Mouse (Mus musculus) forebrain, postnatal 0 days (tissue): Measurements from ENCODE around the gene Nr1h2. TPM values are rescaled to one million over a fixed set of nuclear protein-coding genes. Genes with fewer than 3 reads are reported as not detected.

Source experiments
- ATAC-seq: fragments of 200-750 bp; cut with Nextera tagmentation; 2 replicates; pipeline ENCODE4 v1.8.0; 2017; ENCODE audit warnings: mild to moderate bottlenecking, moderate library complexity
- DNase-seq: peaks from one replicate; pipeline ENCODE4 v3.0.0-alpha.2; 2015
- H3K27ac ChIP-seq: fragments of 300-500 bp; sonication (generic); 2 replicates; pipeline ENCODE4 v1.5.1; 2014; ENCODE audit warnings: low read depth, mild to moderate bottlenecking, antibody characterized with exemption, low read length, moderate library complexity, mixed read lengths
- H3K27me3 ChIP-seq: fragments of 300-500 bp; sonication (generic); 2 replicates; pipeline ENCODE4 v1.6.1; 2014; ENCODE audit warnings: mild to moderate bottlenecking, low read length, mixed read lengths; ENCODE audit not compliant: insufficient read depth
- H3K36me3 ChIP-seq: fragments of 300-500 bp; sonication (generic); 2 replicates; pipeline ENCODE4 v1.6.1; 2014; ENCODE audit warnings: mild to moderate bottlenecking, moderate library complexity; ENCODE audit not compliant: insufficient read depth
- H3K4me1 ChIP-seq: fragments of 300-500 bp; sonication (generic); 2 replicates; pipeline ENCODE4 v1.6.1; 2014; ENCODE audit warnings: antibody characterized with exemption; ENCODE audit not compliant: insufficient read depth
- H3K4me2 ChIP-seq: fragments of 300-500 bp; sonication (generic); 2 replicates; pipeline ENCODE4 v1.6.1; 2014; ENCODE audit warnings: low read depth, mild to moderate bottlenecking, moderate library complexity
- H3K4me3 ChIP-seq: fragments of 300-500 bp; sonication (generic); 2 replicates; pipeline ENCODE4 v1.5.1; 2014; ENCODE audit warnings: low read depth, low read length, mixed read lengths
- H3K9ac ChIP-seq: fragments of 300-500 bp; sonication (generic); 2 replicates; pipeline ENCODE4 v1.6.1; 2014; ENCODE audit warnings: mild to moderate bottlenecking
- H3K9me3 ChIP-seq: fragments of 300-500 bp; sonication (generic); 2 replicates; pipeline ENCODE4 v1.6.1; 2016; ENCODE audit warnings: low read length
- CTCF ChIP-seq: sonication (generic); IDR thresholded peaks from 2 replicates; pipeline ENCODE4 v1.5.1; 2016; ENCODE audit warnings: antibody characterized with exemption, control low read depth, low read depth
- WGBS: fragments of 180-500 bp; shearing (Covaris S2); extraction: QIAGEN DNeasy Blood & Tissue Kit; methylation state at CpG from one replicate; pipeline ENCODE4 v1.1.7; 2014; 5-methylcytosine and 5-hydroxymethylcytosine counted together
- polyA plus RNA-seq: library from polyadenylated mRNA; unstranded; fragments of >200 nt; fragmentation: Nextera tagmentation; extraction: Ambion mirVana; gene quantifications from 2 replicates; pipeline ENCODE4 v1.2.1, GENCODE M21; 2015
- total RNA-seq: library from RNA; depleted of rRNA; stranded (reverse); fragments of >200 nt; gene quantifications from 2 replicates; pipeline ENCODE4 v1.2.3, GENCODE M21; 2014

Nr1h2 gene
- total and polyA plus RNA-seq, 2 experiments from 2014 or later = 44.1 to 51.1 TPM

DNA sequence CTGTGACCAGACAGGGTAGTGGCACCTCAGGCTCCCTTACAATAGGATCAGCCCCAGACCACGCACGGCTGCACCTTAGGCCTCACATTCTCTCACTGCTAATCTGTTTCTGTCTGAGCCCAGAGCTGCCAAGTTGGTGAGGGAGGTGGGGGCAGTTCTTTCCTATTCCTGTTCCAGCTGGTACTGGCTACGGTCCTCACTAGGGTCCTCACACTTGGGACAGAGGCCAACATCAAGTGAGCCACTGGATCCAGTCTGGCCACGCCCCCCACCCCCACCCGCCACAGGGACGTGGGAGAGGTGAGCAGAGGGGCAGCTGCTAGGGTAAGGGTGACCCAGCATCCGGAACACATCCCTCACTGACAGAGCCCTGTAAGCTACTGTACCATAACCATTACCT, 16.7 kb downstream of the Nr1h2 start:
- no peak overlapping the region for H3K9ac ChIP-seq
- H3K4me3 ChIP-seq = no peak overlapping the region
- ATAC-seq (no peak), DNase-seq (no peak)
- H3K9me3 ChIP-seq = no peaks in the 10 kb centered on the region
- no peak overlapping the region for H3K4me2 ChIP-seq
- H3K27me3 ChIP-seq = no peaks in the 10 kb centered on the region
- peaks cover 17% of the 10 kb centered on the region for H3K36me3 ChIP-seq
- TF ChIP-seq CTCF = no peak
- no peaks in the 10 kb centered on the region for H3K4me1 ChIP-seq
- WGBS = 70% methylated on average over 7 of the region's 7 CpGs
- H3K27ac ChIP-seq = peak overlapping the region; percentile 35; the same call in 1 of the 2 replicates

DNA sequence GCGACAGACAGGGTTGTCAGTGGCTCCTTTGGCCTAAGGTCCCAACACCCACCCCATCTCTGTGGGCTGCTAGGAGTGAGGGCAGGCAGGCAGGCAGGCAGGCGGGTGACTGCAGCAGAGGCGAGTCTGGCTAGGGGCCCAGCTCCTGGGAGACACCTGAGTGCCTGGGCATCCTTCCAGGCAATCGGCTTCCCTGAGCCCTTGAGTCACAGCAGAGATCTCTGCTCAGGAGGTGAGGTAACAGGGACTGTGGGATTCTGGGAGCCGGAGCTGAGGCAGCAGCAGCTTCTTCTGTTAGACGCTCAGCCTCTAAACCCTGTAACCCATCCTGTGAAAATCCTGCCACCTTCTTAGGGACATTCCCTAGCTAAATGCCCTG, 17.2 kb downstream of the Nr1h2 start:
- Histone ChIP-seq H3K4me3 (no peak overlapping the region), H3K27ac (peak overlapping the region; percentile 35; the same call in 1 of the 2 replicates), H3K4me2 (no peak overlapping the region), H3K9ac (no peak overlapping the region), H3K9me3 (no peaks in the 10 kb centered on the region), H3K27me3 (no peaks in the 10 kb centered on the region), H3K36me3 (peaks cover 15% of the 10 kb centered on the region), H3K4me1 (no peaks in the 10 kb centered on the region)
- DNase-seq (no peak), ATAC-seq (no peak)
- WGBS = 63% methylated on average over 6 of the region's 6 CpGs
- TF ChIP-seq CTCF = no peak

DNA sequence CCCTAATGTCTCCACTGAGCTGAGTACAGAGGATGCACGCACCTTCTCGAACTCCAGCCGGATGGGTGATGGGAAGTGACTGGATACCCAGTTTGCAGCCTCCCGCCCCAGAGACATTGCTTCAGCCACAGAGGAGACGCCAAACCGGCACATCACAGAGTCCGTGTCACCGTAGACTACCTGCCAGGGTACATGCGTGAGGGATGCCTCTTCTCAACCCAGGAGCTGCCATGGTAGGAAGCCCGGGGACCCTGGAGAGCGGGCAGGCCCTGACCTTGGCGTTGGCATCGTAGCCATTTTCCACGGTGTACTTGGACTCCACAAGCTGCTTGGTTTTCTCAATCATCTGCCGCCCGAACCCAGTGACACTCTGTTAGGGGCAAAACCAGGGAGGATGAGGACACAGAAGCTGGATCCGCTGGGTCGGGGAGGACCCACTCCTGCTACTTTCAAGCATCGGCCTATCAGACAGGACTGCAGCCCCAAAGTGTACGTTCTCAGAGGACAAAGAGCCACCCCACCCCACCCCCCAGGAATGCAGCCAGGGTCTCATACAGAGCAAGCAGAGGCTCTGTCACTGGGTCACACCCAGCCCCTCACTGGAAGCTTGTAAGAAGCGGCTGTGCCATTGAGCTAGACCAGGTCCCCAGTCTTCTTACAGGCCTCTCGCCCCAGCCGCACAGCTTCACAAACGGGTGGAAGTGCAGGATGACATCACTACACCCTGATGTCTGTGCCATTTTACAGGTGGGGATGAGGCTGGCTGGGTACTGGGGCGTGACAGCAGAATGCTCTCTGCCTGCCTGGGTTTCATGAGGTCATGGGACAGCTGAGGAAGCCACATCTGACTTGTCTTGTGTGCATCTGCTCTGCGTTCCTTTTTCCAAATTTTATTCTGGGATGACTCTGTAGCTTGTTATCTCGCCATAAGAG, 17.8 kb downstream of the Nr1h2 start:
- Histone ChIP-seq H3K9me3 (no peaks in the 10 kb centered on the region), H3K36me3 (peaks cover 12% of the 10 kb centered on the region), H3K4me2 (no peak overlapping the region), H3K9ac (no peak overlapping the region), H3K4me1 (no peaks in the 10 kb centered on the region), H3K27ac (no peak overlapping the region), H3K27me3 (no peaks in the 10 kb centered on the region), H3K4me3 (no peak overlapping the region)
- ATAC-seq (no peak), DNase-seq (no peak)
- TF ChIP-seq CTCF = no peak
- WGBS = 93% methylated on average over 27 of the region's 27 CpGs

DNA sequence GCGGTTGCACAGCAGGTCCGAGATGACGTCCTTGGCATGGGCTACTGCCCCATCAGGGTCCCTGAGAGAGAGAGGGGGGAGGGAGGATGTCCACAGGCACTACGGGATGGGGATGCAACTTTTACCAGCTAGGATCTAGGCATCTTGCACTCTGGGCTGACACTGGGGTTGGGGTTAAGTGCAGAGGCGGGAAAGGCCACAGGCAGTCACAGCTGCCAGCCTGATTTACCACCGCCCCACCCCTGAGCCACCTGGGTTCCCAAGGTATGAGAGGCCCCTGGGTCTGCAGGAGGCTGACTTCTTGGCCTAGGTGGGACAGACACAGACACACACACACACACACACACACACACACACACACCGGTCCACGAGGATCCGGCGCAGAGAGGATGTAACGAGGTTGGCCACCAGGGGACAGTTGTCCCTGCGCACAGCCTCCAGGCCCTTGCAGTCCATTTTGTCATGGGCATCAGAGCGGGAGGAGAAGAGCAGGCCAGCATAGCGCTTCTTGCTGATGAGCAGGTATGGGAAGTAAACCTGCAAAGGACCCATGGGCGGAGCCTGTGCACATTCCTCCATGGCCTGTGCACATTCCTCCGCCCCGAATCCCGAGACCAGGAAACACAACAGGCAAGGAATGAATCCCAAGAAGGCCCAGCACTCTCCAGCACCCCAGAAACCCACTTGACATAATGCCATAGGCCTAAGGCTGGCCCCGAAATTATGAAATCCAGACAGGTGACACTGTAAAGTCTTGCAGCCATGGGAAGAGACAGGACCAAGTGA, 18.9 kb downstream of the Nr1h2 start:
- Histone ChIP-seq H3K9ac (no peak overlapping the region), H3K27ac (no peak overlapping the region), H3K4me3 (no peak overlapping the region), H3K9me3 (no peaks in the 10 kb centered on the region), H3K4me2 (no peak overlapping the region), H3K36me3 (0 out of 2 replicates have a peak, but pooled peaks cover 3% of the 10 kb centered on the region), H3K4me1 (no peaks in the 10 kb centered on the region), H3K27me3 (no peaks in the 10 kb centered on the region)
- WGBS = 85% methylated on average over 19 of the region's 19 CpGs
- TF ChIP-seq CTCF = peak; percentile 23; the same call in 1 of the 2 replicates
- DNase-seq (no peak), ATAC-seq (no peak)

DNA sequence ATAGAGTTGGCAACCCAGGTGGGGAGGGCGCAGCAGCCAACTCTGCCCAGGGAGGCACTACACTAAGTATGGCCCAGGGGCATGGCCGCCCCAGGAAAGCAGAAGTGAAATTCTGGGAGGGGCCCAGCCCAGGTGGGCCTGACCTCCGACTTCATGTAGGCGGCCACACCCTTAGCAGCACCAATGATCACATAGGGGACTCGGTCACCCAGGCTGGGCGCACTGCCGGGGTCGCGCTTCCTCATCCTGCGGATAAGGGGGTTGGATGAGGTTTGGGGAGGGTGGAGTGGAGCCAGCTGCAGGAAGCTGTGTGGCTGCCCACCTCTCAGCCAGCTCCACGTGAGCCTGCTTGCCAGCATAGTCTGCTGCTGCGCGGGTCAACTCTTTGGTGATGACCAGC, 19.5 kb downstream of the Nr1h2 start:
- Histone ChIP-seq H3K4me2 (no peak overlapping the region), H3K9ac (no peak overlapping the region), H3K9me3 (no peaks in the 10 kb centered on the region), H3K27ac (no peak overlapping the region), H3K4me3 (no peak overlapping the region), H3K27me3 (no peaks in the 10 kb centered on the region), H3K36me3 (0 out of 2 replicates have a peak, but pooled peaks cover 3% of the 10 kb centered on the region), H3K4me1 (no peaks in the 10 kb centered on the region)
- no peak for ATAC-seq
- no peak for DNase-seq
- 96% methylated on average over 13 of the region's 13 CpGs for WGBS
- no peak for TF ChIP-seq CTCF

DNA sequence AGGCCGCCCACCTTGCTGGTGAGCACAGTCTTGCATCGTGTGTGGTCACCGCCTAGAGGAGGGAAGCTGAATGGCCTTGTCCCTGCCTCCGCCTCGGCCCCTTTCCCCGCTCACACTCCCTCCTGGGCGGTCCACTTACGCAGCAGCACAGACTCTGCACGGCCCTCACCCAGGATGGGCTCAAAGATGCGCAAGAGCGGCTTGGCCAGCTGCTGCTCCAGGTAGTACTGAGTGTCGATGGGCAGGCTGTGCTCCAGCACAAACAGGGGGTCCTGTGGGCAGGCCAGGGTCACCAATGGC, 20.1 kb downstream of the Nr1h2 start:
- WGBS = 72% methylated on average over 12 of the region's 12 CpGs
- no peak overlapping the region for H3K27ac ChIP-seq
- ATAC-seq (no peak), DNase-seq (no peak)
- H3K9ac ChIP-seq = no peak overlapping the region
- H3K27me3 ChIP-seq = no peaks in the 10 kb centered on the region
- no peak overlapping the region for H3K4me2 ChIP-seq
- H3K4me1 ChIP-seq = no peaks in the 10 kb centered on the region
- H3K9me3 ChIP-seq = no peaks in the 10 kb centered on the region
- no peak overlapping the region for H3K4me3 ChIP-seq
- TF ChIP-seq CTCF = no peak
- H3K36me3 ChIP-seq = 0 out of 2 replicates have a peak, but pooled peaks cover 3% of the 10 kb centered on the region
